Mouse (Mus musculus) cerebellum, postnatal 36 days (tissue): ENCODE data around the gene Rassf3.
A peak's percentile ranks its signal among the peaks of the same experiment; 100 is the strongest.

ENCODE experiments used
- DNase-seq, 2 experiments: peaks; one replicate each; pipeline ENCODE4 v3.0.0; 2021 to 2022; ENCODE audit warnings: mixed read lengths in 2 of 2

The Rassf3 gene

GRCm38 (mm10) chr10:121459124-121459853, 16.9 kb downstream of the Rassf3 start:
- no peak for DNase-seq

DNA sequence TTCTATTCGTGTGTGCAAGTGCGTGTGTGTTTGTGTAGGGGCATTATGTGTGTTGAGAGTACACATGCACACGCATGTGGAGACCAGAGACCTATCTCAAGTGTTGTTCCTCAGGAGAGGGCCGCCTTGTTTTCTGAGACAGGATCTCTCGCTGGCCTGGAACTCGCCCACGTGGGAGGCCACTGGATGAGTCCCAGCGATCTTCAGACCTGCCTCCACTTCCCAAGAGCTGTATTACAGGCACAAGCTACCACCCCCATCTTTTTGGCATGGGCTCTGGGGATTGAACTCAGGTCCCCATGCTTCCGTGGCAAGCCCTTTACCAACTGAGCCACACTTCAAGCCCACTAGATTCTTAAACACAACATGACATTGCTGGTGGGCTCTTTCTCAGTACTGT, 17.7 kb downstream of the Rassf3 start:
- DNase-seq: no peak

DNA sequence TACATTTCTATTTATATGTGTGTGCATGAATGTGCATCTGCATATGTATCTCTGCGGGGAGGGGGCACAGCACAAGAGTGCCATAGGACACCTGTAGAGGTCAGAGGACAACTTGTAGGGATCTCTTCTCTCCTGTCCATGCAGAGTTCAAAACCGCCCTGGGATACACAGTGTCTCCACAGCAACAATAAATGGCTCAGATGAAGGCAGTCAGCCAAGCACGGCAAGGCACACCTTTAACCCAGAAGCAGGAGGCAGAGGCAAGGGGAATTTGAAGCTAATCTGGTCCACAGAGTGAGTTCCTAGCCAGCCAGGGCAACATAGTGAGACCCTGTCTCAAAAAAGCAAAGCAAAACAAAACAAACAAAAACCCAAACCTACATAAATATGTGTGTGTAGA, 18.8 kb downstream of the Rassf3 start:
- no peak for DNase-seq

- DNase-seq: no peak
Measured at GRCm38 (mm10) chr10:121455517-121455916, 20.6 kb downstream of the Rassf3 start.

- DNase-seq: no peak
Measured at GRCm38 (mm10) chr10:121454708-121455475, 21.3 kb downstream of the Rassf3 start.

- no peak for DNase-seq
Measured at GRCm38 (mm10) chr10:121454033-121454432, 22.1 kb downstream of the Rassf3 start.

DNA sequence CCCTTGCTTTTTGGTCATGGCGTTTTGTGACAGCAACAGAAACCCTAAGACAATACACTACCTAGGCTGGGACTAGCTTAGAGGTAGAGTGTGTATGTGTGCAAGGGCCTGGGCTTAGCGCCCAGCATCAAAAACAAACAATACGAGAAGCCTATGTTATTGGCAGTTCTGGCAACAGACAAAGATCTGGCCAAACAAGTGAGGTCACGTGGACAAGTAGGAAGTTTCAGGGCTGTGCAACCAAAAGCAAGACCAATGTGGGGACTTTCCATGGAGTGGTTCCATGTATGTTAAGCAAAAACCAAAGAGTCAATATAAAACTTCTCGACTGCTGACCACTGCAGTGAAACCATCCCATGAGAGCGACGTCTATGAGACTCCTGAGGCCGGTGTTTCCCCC, 30.3 kb downstream of the Rassf3 start:
- no peak for DNase-seq

DNA sequence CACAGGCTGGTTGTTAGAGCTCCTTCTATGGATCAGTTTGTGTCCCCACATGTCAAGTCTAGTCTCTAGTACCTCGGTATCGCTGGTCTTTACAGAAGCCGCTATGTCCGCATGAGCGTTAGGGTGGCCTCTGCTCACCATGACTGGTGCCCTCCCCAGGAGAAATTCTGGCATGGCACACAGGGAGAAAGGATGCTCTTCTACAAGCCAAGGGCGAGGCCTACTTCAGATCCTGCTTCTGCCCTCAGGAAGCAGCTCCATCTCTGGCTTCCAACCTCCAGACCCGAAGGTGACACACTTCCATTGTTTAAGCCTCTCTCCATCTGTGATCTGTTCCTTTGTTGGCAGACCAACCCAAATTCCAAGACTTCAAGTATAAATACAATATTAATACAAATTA, 31.9 kb downstream of the Rassf3 start:
- DNase-seq: no peak

DNA sequence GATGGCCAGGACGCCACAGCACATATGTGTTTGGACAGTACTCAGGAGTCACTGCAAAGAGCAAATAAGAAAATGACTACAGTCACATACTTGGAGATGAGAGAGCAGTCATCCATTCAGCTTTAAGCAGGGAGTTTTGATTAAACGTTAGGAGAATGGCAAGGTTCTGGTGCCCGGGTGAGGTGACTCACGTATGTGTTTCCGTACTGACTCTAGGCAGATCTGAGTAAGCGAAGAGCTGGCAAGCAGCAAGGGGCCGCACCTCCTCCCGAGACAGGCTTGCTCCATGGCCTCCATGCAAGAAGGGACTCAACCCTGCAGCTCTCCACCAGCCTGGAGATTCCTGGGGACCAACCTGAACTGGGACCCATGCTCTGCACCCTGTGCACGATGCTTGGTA, 32.4 kb downstream of the Rassf3 start:
- no peak for DNase-seq

DNA sequence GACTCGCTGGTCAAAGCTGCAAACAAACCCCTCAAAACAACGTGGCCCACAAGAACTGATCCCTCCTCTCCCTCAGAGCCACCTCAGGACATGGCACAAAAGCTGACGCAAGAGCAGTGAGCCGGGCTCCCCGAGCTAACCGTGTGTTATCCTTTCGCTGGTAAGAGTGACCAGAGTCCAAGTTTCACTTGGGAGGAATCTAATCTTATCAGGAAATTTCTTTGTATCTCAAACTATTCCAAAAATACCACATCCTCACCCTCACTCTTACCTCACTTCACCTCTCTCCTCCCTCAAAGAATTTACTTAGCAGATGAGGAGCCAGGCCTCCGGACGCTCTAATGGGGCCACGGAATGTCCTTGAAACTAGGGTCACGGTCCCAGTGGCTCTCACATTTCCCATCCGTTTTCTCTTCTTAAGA, 36.8 kb downstream of the Rassf3 start:
- no peak for DNase-seq

DNA sequence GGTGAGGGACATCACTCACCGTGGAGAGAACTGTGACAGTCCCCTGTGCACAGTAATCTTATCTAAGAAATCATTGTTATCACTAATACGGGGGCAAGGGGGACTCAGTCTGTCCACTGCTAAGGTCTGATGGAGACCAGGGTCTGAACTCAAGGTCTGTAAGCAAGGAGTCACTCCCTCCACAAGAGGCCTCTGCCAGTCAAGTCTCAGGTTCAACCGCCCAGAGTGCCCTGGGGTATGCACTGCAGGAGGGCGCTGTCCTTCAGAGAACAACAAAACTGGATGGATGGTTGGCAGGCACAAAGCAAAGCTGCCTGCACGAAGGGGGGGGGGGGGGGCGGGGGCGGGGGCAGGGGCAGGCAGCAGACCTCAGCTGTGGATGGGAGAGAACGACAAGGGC, 38.0 kb downstream of the Rassf3 start:
- DNase-seq: no peak

DNA sequence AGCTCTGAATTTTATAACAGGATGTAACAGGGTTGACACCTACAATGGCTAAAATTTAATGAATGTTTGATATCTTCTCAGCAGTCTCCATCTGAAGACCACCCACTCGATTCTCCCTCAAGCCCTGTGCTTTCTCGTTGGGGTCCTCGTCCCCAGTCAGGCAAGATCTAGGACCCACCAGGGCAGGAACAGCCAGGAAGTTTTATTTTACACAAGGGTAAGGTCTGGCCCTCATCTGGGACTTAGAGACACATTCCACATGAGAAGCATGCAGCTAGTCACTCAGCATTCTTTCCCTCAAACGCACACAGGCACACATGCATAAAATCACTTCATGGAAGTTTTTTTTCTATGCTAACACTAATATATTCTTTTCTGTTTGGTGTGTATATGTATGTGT, 39.5 kb downstream of the Rassf3 start:
- DNase-seq: no peak

- DNase-seq: no peak
Measured at GRCm38 (mm10) chr10:121436258-121436645, 39.9 kb downstream of the Rassf3 start.

DNA sequence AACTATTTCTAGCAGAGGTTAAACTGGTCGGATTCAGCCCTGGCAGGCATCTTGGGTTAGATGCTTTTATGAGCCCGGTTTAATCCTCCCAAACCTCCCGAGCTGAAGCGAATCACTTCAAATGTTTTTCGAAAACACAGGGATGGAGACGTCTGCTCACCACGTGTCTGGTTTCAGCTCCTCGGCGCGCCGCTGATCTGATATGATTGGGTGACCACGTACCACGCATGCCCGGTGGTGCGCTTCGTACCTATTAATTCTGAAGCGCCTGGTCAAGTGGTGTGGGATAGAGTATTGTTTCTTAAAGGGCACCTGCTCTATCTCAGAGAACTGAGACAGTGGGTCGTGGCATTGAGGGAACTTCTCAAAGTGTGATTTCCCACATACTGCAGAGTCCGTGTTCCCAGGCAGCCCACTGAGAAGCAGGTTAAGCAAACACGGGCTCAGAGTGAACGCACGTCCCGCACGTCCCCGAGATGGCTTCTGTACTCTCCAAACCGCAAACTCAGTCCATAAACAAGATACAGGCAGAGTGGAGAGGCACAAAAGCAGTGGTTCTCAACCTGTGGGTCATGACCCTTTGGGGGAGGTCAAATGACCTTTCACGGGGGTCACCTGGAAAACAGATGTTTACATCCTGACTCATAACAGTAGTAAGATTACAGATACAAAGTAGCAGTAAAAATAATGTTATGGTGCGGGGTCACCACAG, 40.4 kb downstream of the Rassf3 start:
- DNase-seq: no peak

GRCm38 (mm10) chr10:121434441-121435103, 41.6 kb downstream of the Rassf3 start:
- DNase-seq: no peak

DNA sequence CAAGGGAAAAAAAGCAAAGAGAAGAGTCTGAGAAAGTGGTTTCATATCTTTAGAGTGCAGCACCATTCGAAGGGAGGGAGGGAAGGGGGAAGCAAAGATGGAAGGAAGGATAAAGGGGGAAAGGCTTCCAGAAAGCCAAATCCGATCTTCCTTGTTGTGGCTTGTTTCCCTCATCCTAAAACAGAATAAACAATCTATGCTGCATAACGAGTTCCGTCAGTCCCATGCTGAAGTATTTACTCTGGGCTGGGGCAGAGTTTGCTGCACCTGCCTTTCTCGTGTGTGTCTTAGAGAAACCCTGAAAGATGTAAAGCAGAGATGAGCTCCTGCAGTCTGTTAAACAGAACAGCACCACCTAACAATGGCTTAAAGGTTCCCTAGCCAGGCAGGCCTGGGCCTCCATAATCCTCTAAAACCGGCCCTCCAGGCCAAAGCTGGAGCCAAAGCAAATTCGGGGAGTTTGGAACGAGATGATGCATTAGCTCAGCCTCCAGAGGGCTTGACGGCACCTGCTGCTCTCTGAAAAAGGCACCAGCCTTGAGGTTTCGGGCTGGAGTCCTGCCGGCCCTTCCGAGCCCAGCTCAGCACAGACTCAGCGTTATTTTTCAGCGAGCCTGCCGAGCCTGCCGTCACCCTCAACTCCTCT, 43.4 kb downstream of the Rassf3 start:
- DNase-seq: peak; percentile 31

GRCm38 (mm10) chr10:121432041-121432634, 44.0 kb downstream of the Rassf3 start:
- no peak for DNase-seq

GRCm38 (mm10) chr10:121430764-121431540, 45.2 kb downstream of the Rassf3 start:
- DNase-seq: no peak

DNA sequence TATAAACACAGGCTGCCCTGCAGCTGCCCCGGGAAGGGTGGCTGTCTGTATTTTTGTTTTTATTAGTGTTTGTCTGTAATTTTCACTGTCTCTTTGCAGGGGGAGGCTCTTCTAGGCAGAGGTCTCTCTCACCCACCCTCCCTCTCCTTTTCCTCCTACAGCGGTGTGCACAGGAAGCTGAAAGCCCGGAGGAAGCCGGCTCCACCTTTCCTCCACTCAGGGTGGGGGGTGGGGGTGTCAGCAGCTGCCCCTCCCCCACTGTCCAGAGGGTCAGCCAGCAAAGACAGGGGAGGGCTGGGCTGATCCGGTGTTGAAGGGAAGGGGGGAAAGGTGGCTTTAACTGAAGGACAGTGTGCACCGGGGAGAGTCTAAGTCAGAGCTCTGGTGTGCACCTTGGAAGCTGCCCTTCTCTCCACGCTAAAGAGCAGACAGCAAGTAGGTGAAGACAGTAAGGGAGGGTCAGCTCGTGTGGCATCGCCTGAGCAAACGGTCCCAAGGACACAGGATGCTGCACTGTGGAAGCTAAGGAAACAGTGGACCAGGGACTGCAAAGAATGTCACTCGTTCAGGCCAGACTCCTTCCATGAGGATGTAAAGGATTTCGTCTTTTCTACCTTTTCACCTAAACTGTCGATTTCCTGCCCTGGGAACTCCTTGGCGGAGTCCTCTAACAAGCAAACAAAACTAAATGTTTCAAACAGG, 46.0 kb downstream of the Rassf3 start:
- DNase-seq: no peak

- no peak for DNase-seq
Measured at GRCm38 (mm10) chr10:121429581-121429980, 46.6 kb downstream of the Rassf3 start.

- DNase-seq: no peak
Measured at GRCm38 (mm10) chr10:121429089-121429488, 47.1 kb downstream of the Rassf3 start.
